Mouse (Mus musculus): ENCODE results near the gene Ifnl3.

The Ifnl3 gene

DNA sequence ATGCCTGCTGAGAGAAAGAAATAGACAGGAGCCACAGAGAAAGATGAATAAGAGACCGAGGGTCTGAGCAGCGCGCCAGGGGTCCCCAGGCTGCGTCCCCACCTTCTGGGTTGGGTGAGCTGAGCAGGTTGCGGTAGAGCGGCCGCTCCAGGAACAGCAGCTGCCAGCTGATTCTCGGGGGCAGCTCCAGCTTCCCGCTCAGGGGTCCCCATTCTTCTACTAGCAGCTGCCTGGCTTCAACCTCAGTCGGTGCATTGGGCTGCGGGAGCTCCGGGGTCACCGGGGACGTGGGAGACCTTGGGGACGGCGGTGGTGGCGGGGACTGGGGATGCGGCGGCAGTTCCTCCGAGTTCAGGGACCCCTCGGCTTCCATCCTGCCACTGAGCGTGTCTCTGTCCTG, 24.0 kb downstream of the Ifnl3 start:
- peak; percentile 22 for DNase-seq (ENCODE audit: low spot score)

DNA sequence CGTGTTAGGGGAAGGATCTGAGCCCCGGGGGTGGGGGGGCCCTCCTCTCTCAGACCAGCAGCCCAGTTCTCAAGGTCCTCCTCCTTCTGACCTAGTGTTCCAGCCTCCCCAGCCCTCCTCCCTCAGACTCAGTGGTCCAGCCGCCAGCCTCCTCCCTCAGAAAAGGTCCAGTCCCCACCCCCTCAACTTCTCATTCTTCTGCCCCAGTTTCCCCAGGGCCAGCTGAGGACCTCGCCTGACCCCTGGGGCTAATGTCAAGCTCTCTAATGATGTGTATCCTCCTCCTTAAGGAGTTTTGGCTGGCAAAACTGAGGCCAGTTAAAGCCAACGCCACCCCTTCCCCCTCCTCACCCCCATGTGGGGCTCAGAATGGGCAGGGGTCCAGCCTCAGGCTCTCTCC, 24.5 kb downstream of the Ifnl3 start, which contains the start of gene Nccrp1:
Gene Nccrp1, minus strand, starts transcription at position 101 of the 400 bp plus-strand sequence.
- peak; percentile 18 for DNase-seq (ENCODE audit: low spot score)

DNA sequence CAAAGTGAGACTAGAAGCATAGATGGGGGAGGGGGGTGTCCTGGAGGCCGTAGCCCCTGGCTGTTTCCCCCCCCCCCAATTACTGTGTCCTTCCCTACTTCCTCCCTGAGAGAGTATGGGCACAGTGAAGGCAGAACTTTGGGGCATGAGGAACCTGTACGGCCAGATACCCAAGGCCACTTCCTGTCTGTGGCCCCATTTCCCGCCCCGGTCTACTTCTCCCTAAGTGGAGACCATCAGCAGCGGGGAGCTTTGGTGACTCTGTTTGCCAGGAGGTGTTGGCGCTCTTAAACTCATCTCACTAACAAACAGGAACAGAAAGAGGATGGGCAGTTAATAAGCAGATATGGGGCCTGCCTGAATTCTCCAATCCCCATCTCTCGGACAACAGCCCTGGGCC, 25.0 kb downstream of the Ifnl3 start:
- no peak for DNase-seq (ENCODE audit: low spot score)

GRCm38 (mm10) chr7:28553076-28553475, 30.4 kb downstream of the Ifnl3 start:
- no peak for DNase-seq (ENCODE audit: low spot score)

DNA sequence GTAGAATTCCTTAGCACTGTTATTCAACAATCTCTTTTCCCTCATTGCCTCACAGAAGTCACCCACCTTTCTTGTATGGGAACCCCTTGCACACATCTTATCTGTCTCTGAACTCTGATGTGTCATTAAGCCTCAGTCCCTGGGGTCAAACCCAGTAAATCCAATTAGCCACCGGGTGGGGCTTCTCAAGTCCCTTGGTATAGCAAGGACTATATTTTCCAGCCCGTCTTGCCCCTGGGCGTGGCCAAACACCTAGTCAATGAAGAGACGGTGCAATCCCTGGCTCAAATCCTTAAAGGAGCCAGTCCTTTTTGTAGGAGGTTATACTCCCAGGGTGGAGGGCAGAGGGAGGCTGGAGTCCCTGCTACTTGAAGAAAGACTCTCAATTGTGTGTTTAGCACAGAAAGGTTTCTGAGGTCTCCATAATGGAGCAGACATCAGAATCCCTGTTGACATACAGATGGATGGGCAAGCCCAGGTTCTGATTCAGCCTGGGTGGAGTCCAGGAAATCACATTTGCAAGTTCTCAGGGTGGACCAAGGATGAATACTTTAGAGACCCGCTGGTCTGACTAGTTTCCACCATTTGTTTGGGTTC, 33.4 kb downstream of the Ifnl3 start:
- no peak for DNase-seq (ENCODE audit: low spot score)

- no peak for DNase-seq (ENCODE audit: low spot score)
These were observed 34.4 kb downstream of the Ifnl3 start for GRCm38 (mm10) chr7:28557069-28557468.

DNA sequence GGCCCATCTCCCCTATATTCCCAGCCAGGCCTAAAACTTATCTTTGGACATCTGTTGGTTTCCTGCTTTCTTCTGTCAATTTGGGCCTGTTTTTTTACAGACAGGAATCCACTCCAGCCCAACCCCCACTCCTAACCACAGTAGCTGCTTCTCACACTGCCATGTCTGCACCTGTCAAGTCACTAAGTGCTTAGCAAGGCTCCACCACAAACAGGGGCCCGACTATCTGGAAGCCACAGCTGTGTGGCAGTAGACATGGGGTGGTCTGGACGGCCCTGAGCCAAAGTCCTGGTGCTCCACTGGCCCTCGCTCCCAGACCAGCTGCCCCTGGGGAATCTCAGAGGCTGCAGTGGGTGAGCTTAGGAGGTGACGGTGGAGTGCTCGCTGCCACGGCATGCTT, 35.1 kb downstream of the Ifnl3 start:
- DNase-seq (ENCODE audit: low spot score), result no peak

DNA sequence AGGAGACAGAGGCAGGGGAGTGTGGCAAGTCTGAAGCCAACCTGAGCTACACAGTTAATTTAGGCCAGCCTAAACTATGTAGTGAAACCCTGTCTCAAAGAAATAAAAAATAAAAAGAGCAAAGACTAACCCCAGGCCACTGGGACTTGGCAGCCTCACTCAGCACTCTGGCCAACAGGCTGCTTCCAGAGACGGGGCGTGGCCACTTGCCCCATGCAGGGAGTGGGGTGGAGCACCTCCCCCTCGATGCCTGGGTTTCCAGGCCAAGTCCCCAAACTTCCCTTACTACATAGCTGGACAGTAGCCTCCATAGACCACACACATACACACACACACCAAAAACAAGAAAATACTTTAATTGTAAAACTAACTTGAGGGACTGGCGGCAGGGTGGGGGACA, 35.9 kb downstream of the Ifnl3 start:
- no peak for DNase-seq (ENCODE audit: low spot score)

DNA sequence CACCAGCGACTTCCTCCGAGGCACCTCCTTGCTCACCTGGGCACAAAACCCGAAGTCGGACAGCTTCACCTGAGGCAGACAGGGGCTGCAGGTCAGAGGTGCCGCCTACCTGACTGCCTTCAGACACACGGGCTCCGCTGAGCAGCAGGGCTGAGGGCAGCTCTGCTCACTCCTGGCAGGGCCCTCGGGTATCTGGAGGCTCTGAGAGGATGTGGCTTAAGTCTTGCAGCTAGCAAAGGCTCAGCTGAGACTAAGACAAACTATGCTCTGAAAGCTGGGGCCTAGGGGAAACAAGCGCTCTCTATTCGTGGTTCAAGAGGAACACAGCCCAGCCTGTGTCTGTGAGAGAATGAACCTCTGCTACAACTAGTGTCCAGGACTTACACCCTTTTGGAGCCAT, 38.2 kb downstream of the Ifnl3 start:
- DNase-seq (ENCODE audit: low spot score), result no peak

- no peak for DNase-seq (ENCODE audit: low spot score)
These were observed 39.3 kb downstream of the Ifnl3 start for GRCm38 (mm10) chr7:28561967-28562366.

DNA sequence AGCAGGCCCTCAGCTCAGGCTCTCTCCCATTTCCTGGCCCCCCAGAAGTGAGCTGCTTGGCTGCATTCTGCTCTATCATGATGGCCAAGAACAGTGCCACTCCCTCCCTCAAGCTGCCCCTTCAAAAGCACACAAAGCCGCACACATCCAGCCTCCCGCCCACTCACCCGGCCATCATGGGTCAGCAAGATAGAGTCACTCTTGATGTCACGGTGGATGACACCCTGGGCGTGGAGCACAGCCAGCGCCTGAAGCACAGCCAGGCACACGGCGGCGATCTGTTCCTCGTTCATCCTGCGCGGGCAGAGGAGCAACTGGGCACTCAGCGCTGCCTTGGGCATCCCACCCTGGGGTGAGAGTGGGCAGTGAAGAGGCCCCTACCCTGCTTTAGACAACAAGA, 39.7 kb downstream of the Ifnl3 start:
- DNase-seq (ENCODE audit: low spot score), result no peak

DNA sequence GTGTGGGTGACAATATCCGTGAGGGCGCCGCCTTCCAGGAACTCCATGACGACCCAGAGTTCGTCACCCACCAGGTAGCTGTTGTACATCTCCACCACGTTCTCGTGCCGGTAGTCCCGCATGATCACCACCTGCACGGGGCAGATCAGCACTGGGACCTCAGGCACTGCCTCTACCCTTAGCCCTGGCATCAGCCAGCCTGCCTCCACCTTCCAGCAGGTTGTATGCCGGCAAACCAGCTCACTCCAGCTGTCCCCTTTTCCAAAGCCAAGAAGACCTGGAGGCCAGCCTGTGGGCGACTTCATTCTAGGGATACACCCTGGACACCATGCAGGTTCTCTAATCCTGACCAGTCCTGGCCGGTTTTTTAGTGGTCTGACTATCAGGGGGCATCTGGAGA, 40.3 kb downstream of the Ifnl3 start:
- DNase-seq (ENCODE audit: low spot score), result no peak

GRCm38 (mm10) chr7:28565407-28565806, 42.8 kb downstream of the Ifnl3 start:
- no peak for DNase-seq (ENCODE audit: low spot score)

DNA sequence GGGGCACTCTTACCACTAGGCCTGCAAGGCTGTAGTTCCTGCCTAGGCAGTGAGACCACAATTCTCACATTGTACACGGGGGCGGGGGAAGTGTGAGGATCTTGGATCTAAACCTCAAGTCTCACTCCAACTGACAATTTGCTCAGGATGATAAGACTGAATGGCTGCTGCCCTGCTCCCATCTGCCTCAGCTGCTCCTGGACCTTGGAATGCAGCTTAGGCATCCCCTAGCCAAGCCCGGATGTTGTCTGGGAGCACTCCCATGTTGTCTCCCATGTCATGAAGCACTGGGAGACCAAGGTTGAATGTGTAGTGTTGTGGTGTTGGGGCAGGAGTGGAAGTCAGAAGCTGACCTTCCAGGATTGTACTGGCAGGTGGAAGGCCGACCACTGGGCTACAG, 44.9 kb downstream of the Ifnl3 start:
- no peak for DNase-seq (ENCODE audit: low spot score)

GRCm38 (mm10) chr7:28568253-28568652, 45.6 kb downstream of the Ifnl3 start:
- peak; percentile 82 for DNase-seq (ENCODE audit: low spot score)

GRCm38 (mm10) chr7:28570291-28570981, 47.8 kb downstream of the Ifnl3 start:
- no peak for DNase-seq (ENCODE audit: low spot score)

GRCm38 (mm10) chr7:28570982-28571682, 48.5 kb downstream of the Ifnl3 start:
- no peak for DNase-seq (ENCODE audit: low spot score)

DNA sequence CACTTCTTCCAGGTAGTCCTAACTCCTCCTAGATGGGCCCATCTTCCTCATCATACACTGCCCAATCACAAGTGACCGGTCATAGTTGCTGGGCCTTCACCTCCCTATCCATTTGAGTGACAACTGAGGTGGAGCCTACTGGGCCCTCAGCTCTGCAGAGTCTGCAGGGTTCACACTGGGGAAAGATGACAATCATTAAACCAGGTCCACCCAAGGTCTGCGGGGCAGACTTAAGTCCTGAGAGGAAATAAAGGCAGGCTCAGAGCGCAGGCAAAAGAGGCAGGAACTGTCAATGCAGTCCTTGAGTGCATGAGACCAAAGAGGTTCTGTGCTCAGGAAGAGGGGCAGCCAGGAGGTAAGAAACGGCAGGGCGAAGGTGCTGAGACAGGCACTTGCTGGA, 50.1 kb downstream of the Ifnl3 start:
- no peak for DNase-seq (ENCODE audit: low spot score)

GRCm38 (mm10) chr7:28573236-28573635, 50.6 kb downstream of the Ifnl3 start:
- no peak for DNase-seq (ENCODE audit: low spot score)
